Mouse (Mus musculus) testis, postnatal 14 days (tissue): ENCODE data around the gene Zfp213.
A peak's percentile ranks its signal among the peaks of the same experiment; 100 is the strongest.
"Not testable (repeated sequence)": the region's sequence is repeated elsewhere in the genome, so short reads cannot be mapped to it uniquely, and the experiment has no call there.

ENCODE experiments used
- DNase-seq: peaks from one replicate; pipeline ENCODE4 v3.0.0; 2021; ENCODE audit warnings: low spot score

Zfp213 gene

DNA sequence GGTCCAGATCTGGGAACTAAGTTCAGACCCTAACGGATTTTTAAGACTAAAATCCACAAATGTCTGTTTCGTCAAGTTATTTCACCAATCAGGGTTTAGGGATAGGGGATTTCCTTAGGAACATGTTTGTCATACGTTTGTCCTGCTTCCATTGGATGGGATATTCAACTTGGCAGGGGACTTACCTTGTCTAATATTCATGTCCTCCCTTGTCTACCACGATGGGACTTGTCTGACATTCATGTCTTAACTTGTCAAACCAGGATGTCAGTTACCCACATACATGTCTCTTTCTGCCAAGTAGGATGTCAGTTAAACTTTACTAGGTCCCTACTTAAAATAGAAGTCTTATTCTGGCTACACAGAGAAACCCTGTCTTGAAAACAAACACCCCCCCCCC is 20.1 kb downstream of the Zfp213 start:
- peak; percentile 2 for DNase-seq

DNA sequence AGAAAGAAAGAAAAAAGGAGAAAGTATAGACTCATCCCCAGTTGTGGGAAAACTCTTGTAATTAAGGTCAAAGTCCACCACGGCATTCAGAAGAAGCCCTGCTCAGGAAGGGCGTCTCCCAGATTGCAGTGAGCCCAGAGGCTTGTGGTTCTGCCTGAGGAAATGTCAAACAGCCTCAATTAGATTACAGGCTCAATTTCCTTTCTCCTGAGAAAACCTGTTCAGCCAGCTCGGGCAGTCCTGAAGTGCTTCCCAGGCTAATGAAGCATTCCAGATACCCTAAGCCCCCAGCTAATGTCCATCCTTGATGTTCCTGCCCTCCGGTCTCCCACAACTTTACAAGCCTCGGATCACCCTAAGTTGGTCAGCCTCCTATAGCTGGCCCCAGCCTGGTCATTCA is 20.7 kb downstream of the Zfp213 start:
- peak; percentile 6 for DNase-seq

DNA sequence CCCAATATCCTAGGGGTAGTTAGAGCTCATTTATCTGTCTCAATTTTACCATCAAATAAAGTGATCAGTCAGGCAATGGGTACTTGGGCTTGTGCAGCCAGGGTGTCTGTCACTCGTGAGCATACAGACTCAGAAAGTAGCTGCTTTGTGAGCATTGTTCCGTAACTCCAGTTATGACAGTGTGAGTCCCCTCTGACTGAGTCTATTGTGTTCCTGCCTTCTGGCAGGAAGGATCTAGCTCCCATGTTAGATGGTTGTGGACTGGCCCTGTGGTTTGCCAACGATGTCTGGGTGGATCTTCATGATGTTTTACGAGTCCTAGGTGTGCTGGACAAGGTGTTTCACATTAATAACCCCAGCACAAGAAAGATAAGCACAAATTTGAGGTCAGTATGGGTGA is 21.2 kb downstream of the Zfp213 start:
- DNase-seq = no peak

DNA sequence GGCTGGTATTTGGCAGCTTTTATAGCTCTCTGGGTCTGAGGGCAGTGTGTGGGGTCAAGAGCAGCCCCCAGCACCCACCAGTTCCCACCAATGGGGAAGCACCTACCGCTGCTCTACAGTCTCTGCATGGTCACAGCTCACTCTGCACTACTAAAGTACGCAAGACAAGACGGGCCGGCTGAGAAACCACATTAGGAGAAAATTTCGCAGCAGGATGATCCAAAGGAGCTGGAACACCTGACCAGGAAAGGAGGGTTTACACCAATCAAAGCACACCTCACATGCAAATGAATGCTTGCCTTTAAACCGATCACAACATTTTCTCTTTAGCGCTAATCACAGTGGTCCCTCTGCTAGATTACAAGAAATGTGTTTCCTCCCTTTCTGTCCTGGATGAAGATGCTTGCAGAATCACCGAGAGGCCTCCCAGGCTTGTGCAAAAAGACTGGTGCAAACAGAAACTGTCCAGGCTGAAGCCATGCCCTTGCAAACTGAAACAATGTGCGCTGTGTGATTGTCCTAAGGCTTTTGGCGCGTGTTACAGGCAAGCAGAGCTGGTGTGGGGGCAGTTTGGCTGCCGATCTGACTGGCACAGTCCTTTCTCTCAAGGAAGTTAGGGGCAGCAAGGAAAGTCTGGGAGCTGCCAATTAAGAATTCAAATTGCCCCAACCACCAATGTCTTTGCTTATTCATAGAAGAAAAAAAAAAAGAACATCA is 21.9 kb downstream of the Zfp213 start:
- peak; percentile 44 for DNase-seq

DNA sequence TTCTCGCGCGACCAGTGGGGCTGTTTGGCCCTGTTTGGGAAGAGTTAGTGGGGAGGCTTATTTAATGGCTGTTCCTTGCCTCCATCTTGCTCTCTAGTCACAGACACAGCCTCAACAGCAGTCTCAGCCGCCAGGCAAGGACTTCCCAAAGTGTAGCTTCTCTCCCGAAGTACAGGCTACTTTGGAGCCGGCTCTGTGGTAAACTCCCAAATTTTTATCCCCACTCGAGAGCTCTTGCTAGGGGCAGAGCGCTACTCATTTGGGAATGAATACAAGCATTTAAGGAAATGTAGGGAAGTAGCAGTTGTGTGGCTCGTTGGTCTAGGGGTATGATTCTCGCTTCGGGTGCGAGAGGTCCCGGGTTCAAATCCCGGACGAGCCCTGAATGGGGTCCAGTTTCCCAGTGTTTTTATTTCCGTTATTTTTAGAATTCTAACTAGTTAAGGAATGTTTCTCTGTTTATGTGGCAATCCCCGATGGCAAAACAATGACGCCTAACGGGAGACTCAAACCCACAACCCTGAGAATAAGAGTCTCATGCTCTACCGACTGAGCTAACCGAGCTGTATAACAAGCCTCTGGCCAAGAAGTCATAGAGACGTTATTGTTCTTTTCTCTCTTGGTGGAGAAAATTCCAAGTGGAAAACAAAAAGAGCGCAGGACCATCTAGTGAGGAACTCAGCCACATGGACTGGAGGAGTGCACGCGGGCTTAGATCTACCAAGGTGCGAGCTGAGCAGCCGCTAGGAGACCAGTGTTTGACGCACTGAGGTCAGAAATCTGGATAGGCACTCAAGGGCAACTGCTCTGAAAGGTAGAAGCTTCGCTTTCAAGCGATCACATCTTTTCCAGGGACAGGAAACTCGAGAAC is 23.2 kb downstream of the Zfp213 start:
- no peak for DNase-seq

DNA sequence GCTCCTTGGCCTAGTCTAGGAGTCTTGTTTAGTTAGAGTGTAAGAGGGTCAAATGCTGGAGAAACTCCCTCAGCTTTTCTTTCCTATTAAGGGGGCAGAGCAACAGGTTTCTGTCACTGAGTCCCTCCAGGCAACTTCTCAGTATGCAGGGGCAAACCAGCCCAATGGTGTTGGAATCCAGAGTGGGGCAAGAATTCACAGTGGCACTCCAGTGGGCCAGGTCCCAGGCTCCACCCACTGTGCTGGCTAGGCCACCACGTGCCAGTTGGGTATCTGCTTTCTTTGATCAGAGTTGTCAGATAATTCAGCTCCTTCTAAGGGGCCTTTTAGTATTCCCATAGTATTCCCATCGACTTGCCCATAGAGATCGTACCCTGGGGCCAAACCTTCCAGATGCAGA is 23.9 kb downstream of the Zfp213 start:
- DNase-seq = no peak

DNA sequence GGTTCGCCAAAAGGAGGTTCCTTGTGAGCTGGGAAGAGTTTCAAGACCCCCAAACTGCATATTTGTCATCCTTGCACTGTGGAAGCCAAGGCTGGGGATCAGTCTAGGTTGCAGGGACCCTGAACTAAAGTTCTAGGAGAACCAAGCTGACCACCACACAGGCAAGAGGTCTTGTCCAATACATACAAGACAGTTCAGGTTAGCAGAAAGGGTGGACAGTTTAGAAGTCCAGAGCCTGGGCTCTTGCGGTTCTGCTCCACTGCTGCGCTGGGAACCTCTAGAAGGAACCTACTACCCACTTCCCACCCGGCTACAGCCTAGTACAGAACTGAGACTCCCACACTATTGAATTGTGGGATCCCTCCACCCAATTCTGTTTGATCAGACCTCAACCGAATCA is 24.4 kb downstream of the Zfp213 start:
- no peak for DNase-seq

DNA sequence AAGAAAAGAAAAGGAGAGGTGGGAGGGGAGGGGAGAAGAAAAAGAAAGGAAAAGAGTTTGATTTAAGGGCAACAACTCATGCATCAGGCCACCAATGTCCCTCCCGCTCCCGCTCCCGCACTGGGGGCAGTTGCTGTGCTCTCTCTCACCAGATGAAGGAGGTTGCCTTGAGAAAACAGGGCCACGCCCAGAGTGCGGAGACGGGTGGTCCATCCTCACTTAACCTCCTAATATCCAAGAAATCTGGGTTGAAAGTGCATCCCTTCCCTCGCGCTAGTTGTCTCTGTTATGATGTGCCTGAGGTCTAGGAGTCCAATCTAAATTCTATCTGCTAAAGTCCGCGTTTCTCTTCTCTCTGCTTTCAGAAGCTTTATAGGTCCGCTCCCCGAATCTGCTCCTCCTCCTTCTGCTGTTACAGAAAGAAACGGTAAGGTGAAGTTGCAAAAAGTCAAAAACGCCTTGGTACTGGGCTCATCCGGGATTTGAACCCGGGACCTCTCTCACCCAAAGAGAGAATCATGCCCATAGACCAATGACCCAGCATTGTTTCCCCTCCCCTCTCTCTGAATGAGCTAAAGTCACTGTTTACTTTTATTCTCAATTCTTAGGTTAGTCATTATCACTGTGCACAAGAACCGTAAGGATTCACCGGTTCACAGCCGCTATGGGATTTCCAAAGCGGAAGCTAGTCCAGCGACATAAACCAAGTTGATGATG is 25.6 kb downstream of the Zfp213 start:
- DNase-seq = no peak

DNA sequence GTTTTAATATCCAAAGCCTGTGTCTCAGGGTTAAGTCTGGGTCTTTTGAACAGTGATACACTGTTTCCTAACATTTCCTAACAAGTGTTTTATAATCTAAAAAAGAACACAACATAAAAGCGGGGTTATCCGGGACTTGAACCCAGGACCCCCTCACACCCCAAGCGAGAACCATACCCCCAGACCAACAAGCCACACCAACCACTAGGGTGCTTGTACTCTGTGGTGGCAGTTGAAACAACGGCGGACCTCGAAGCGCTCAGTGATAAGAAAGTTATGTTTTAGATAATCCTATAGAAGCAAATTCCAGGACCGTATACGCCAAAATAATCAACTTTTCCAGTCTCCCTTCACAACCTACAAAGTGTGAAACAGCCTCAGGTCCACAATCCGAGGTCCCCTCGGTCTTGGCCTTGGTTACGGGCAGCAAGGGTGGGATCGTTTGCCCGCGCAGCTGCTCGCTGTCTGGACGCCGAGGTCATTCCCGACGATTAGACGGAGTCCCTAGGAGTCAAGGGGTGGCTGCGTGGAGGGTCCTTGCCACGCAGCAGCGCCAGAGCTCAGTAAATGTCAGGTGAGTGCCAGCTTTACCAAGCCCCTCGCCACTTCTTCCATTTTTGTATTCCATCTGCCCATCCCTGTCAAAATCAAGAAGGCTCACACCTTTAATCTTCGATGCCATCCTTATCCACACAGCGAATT is 26.3 kb downstream of the Zfp213 start:
- no peak for DNase-seq

DNA sequence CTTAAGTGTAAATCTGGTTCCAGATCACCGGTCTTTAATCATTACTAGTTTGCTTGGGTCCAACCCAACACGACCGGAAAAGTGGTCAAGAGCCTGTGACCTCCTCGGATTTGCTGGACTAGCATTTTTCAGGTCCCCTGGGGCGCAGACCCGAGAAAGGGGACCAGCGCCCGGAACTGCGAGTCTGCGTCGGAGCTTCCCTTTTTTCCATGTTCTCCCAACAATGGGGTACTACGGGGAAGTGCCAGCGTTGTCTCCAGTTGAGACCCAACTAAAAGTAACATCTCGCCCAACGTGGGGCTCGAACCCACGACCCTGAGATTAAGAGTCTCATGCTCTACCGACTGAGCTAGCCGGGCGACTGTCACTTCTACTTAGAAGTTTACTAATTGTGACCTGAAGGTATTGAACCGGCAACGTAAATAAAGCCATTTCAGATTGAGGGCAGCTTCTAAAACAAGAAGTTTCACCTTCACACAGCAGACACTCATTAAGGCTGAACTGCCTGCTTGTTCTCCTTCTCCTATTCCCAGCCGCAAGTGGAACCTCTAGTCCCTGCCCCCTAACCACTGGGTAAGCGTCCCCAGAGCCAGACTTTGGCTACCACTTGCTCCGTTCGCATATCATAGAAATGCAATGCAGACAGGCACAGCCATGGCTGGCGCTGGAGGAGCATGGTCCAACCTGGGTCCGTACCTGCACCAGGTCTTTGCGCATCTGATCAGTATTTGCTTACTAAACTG is 28.8 kb downstream of the Zfp213 start:
- not testable (repeated sequence) for DNase-seq

DNA sequence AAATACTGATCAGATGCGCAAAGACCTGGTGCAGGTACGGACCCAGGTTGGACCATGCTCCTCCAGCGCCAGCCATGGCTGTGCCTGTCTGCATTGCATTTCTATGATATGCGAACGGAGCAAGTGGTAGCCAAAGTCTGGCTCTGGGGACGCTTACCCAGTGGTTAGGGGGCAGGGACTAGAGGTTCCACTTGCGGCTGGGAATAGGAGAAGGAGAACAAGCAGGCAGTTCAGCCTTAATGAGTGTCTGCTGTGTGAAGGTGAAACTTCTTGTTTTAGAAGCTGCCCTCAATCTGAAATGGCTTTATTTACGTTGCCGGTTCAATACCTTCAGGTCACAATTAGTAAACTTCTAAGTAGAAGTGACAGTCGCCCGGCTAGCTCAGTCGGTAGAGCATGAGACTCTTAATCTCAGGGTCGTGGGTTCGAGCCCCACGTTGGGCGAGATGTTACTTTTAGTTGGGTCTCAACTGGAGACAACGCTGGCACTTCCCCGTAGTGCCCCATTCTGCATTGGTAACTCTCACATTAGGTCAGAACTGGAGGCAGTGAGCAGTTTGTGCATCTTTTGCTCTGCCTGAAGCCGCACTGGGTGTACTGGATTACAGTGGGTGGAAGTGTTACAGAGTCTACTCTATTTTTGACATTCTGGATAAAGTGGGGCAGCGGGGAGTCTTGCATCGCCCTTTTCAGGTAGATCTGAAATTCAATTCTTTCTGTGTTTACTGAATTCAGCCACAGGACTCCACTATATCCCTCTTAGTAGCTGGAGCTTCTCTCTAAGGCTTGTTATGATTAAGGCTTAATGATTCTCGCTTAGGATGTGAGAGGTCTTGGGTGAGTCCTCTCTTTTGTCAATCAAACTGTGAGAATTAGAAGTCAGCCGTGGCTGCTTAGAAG is 30.2 kb downstream of the Zfp213 start:
- not testable (repeated sequence) for DNase-seq

DNA sequence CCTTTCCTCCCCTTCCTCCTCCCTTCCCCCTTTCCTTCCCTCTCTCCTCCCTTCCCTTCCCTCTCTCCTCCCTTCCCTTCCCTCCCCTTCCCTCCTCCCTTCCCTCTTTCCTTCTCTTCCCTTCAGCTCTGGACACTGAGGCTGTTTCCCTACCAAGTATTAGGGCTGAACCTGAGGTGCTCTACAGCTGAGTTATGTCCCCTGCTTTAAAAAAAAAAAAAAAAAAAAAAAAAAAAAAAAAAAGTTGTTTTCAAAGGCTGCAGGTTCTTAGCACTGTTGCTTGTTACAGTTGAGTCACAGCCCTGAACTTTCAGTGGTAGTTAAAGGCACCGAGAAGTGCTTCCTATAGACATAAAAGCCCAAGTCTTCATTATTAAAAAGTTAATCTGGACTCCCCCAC is 32.6 kb downstream of the Zfp213 start:
- not testable (repeated sequence) for DNase-seq

DNA sequence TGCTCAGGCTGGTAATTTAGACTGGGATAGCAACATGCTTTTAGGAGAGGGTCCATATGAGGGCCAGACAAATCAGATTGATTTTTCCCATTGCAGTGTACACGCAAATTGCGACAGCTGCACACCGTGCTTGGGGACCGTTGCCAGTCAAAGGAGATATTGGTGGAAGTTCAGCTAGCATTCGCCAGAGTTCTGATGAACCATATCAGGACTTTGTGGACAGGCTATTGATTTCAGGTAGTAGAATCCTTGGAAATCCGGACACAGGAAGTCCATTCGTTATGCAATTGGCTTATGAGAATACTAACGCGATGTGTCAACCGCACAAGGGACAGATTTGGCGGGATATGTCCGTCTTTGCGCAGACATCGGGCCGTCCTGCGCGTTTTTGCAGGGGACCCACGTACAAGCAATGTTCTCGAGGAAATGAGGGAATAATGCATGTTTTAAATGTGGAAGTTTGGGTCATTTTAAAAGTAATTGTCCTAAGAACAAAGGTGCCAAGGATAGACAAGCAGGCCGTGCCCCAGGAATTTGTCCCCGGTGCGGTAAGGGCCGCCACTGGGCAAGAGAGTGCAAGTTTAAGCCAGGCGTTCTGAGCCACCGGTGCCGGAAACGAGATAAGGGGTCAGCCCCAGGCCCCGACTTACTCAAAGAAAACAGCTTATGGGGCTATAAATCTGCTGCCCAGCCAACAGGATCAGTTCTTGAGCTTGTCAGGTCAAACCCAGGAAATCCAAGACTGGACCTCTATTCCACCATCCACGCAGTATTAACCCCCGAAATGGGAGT is 40.9 kb downstream of the Zfp213 start:
- DNase-seq = not testable (repeated sequence)

DNA sequence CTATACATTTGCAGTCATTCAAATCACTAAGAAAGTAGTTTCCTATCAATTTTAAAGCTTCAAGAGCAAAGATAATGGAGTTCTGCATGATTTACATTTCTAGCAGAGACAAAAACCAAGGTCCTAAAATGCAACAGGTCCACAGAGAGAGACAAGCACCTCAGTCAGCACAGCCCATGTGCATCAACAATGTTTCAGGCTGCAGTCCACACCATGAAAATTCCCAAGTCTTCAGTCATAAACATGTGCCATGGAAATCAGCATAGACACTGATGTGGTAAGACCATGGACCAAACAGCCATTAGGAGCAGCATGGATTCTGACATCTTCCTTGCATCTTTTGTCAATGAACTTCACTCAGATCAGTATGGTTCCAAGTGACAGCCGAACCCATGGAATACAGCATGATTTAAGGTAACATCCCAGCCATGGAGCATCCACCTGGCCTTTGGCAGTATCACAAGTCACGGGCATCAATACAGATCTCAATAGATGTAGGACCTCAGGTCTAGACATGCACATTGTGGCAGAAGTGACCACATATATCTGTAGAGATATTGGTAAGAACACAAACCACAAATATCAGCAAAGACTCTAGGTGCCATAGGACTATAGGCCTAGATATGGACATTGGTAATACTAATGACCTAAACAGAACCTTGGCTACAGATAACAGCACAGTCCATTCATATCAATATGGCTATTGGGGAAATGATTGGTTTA is 45.2 kb downstream of the Zfp213 start:
- no peak for DNase-seq
